Mouse (Mus musculus) forebrain, embryonic 10.5 days (tissue): Measurements from ENCODE around the gene Nr2e3. TPM values are rescaled to one million over a fixed set of nuclear protein-coding genes. Genes with fewer than 3 reads are reported as not detected.
"Not testable (repeated sequence)": the region's sequence is repeated elsewhere in the genome, so short reads cannot be mapped to it uniquely, and the experiment has no call there.

ENCODE experiments used
- DNase-seq: peaks from one replicate; pipeline ENCODE4 v3.0.0-alpha.2; 2017; ENCODE audit warnings: low spot score; ENCODE audit errors: extremely low spot score
- H3K27ac ChIP-seq: fragments of 300-500 bp; sonication (generic); 2 replicates; pipeline ENCODE4 v1.5.1; 2016; ENCODE audit warnings: mild to moderate bottlenecking
- H3K27me3 ChIP-seq: fragments of 300-500 bp; sonication (generic); 2 replicates; pipeline ENCODE4 v1.6.1; 2016; ENCODE audit warnings: mild to moderate bottlenecking; ENCODE audit not compliant: poor library complexity, severe bottlenecking
- H3K36me3 ChIP-seq: fragments of 300-500 bp; sonication (generic); replicated peaks from 2 replicates; pipeline ENCODE4 v1.6.1; 2016; ENCODE audit warnings: mild to moderate bottlenecking, moderate library complexity
- H3K4me1 ChIP-seq: fragments of 300-500 bp; sonication (generic); 2 replicates; pipeline ENCODE4 v1.6.1; 2016
- H3K4me3 ChIP-seq: fragments of 300-500 bp; sonication (generic); 2 replicates; pipeline ENCODE4 v1.5.1; 2016; ENCODE audit warnings: mild to moderate bottlenecking, moderate library complexity
- H3K9me3 ChIP-seq: fragments of 300-500 bp; sonication (generic); 2 replicates; pipeline ENCODE4 v1.6.1; 2016; ENCODE audit warnings: mild to moderate bottlenecking, moderate library complexity
- WGBS: fragments of 180-500 bp; shearing (Covaris S2); methylation state at CpG from one replicate; pipeline ENCODE4 v1.1.7; 2016; 5-methylcytosine and 5-hydroxymethylcytosine counted together
- polyA plus RNA-seq: library from polyadenylated mRNA; unstranded; fragments of >200 nt; fragmentation: Nextera tagmentation; extraction: Ambion mirVana; gene quantifications from 2 replicates; pipeline ENCODE4 v1.2.1, GENCODE M21; 2016

The Nr2e3 gene
- polyA plus RNA-seq, 1 experiment from 2014 or later, result not detected

- 83% methylated on average over 8 of the region's 8 CpGs for WGBS
- no peak overlapping the region for H3K4me3 ChIP-seq
Measured at GRCm38 (mm10) chr9:59948226-59948625, 12.2 kb downstream of the Nr2e3 start.

GRCm38 (mm10) chr9:59947271-59947670 is 13.2 kb downstream of the Nr2e3 start:
- 90% methylated on average over 8 of the region's 8 CpGs for whole genome bisulfite sequencing
- H3K27me3 ChIP-seq, result no peaks in the 10 kb centered on the region
- H3K27ac ChIP-seq, result no peak overlapping the region
- H3K9me3 ChIP-seq, result no peaks in the 10 kb centered on the region
- no peak for DNase-seq
- H3K4me1 ChIP-seq, result no peaks in the 10 kb centered on the region
- H3K36me3 ChIP-seq, result no peaks in the 10 kb centered on the region
- H3K4me3 ChIP-seq, result no peak overlapping the region

More at GRCm38 (mm10) chr9:59948226-59948625, 12.2 kb downstream of the Nr2e3 start:
- no peak overlapping the region for H3K27ac ChIP-seq
- H3K27me3 ChIP-seq, result no peaks in the 10 kb centered on the region
- no peaks in the 10 kb centered on the region for H3K36me3 ChIP-seq
- no peaks in the 10 kb centered on the region for H3K9me3 ChIP-seq
- DNase-seq, result no peak
- H3K4me1 ChIP-seq, result peaks cover 8% of the 10 kb centered on the region

- Histone ChIP-seq H3K27me3 (no peaks in the 10 kb centered on the region), H3K4me3 (no peak overlapping the region), H3K36me3 (no peaks in the 10 kb centered on the region), H3K9me3 (no peaks in the 10 kb centered on the region), H3K4me1 (0 out of 2 replicates have a peak, but pooled peaks cover 6% of the 10 kb centered on the region), H3K27ac (no peak overlapping the region)
- no peak for DNase-seq
- 76% methylated on average over 3 of the region's 3 CpGs for WGBS
Measured at GRCm38 (mm10) chr9:59945241-59945640, 15.2 kb downstream of the Nr2e3 start.

GRCm38 (mm10) chr9:59943826-59944225 is 16.6 kb downstream of the Nr2e3 start:
- no peak for DNase-seq
- Histone ChIP-seq H3K27me3 (no peaks in the 10 kb centered on the region), H3K36me3 (no peaks in the 10 kb centered on the region), H3K9me3 (no peaks in the 10 kb centered on the region), H3K4me3 (no peak overlapping the region), H3K27ac (no peak overlapping the region), H3K4me1 (0 out of 2 replicates have a peak, but pooled peaks cover 7% of the 10 kb centered on the region)
- 88% methylated on average over 6 of the region's 6 CpGs for WGBS

- Histone ChIP-seq H3K36me3 (no peaks in the 10 kb centered on the region), H3K4me1 (0 out of 2 replicates have a peak, but pooled peaks cover 7% of the 10 kb centered on the region), H3K4me3 (no peak overlapping the region), H3K27ac (no peak overlapping the region), H3K9me3 (no peaks in the 10 kb centered on the region), H3K27me3 (no peaks in the 10 kb centered on the region)
- DNase-seq, result no peak
- WGBS, result 76% methylated on average over 5 of the region's 5 CpGs
Measured at GRCm38 (mm10) chr9:59942501-59943085, 17.9 kb downstream of the Nr2e3 start.

- no peak overlapping the region for H3K27ac ChIP-seq
- H3K4me1 ChIP-seq, result 0 out of 2 replicates have a peak, but pooled peaks cover 7% of the 10 kb centered on the region
- H3K9me3 ChIP-seq, result no peaks in the 10 kb centered on the region
- 87% methylated on average over 9 of the region's 9 CpGs for WGBS
- no peak for DNase-seq
- H3K36me3 ChIP-seq, result no peaks in the 10 kb centered on the region
- no peak overlapping the region for H3K4me3 ChIP-seq
- H3K27me3 ChIP-seq, result no peaks in the 10 kb centered on the region
Measured at GRCm38 (mm10) chr9:59941885-59942350, 18.5 kb downstream of the Nr2e3 start.

GRCm38 (mm10) chr9:59940913-59941884 is 19.3 kb downstream of the Nr2e3 start:
- H3K4me3 ChIP-seq, result no peak overlapping the region
- no peaks in the 10 kb centered on the region for H3K9me3 ChIP-seq
- 75% methylated on average over 12 of the region's 12 CpGs for whole genome bisulfite sequencing
- DNase-seq, result no peak
- H3K4me1 ChIP-seq, result 0 out of 2 replicates have a peak, but pooled peaks cover 7% of the 10 kb centered on the region
- H3K27me3 ChIP-seq, result no peaks in the 10 kb centered on the region
- no peak overlapping the region for H3K27ac ChIP-seq
- no peaks in the 10 kb centered on the region for H3K36me3 ChIP-seq

- Histone ChIP-seq H3K4me3 (no peak overlapping the region), H3K4me1 (0 out of 2 replicates have a peak, but pooled peaks cover 7% of the 10 kb centered on the region), H3K36me3 (no peaks in the 10 kb centered on the region), H3K27me3 (no peaks in the 10 kb centered on the region), H3K27ac (no peak overlapping the region), H3K9me3 (no peaks in the 10 kb centered on the region)
- WGBS, result 71% methylated on average over 2 of the region's 2 CpGs
- DNase-seq, result no peak
Measured at GRCm38 (mm10) chr9:59939691-59940090, 20.8 kb downstream of the Nr2e3 start.

- H3K4me1 ChIP-seq, result 0 out of 2 replicates have a peak, but pooled peaks cover 7% of the 10 kb centered on the region
- H3K36me3 ChIP-seq, result no peaks in the 10 kb centered on the region
- no peaks in the 10 kb centered on the region for H3K9me3 ChIP-seq
- H3K27me3 ChIP-seq, result no peaks in the 10 kb centered on the region
- no peak for DNase-seq
- H3K4me3 ChIP-seq, result no peak overlapping the region
- H3K27ac ChIP-seq, result no peak overlapping the region
- WGBS, result 91% methylated on average over 8 of the region's 8 CpGs
Measured at GRCm38 (mm10) chr9:59938529-59938928, 21.9 kb downstream of the Nr2e3 start.

- not testable (repeated sequence) for H3K4me1 ChIP-seq, H3K27me3 ChIP-seq, H3K9me3 ChIP-seq, DNase-seq, H3K4me3 ChIP-seq, H3K36me3 ChIP-seq, H3K27ac ChIP-seq
- WGBS, result 83% methylated on average over 8 of the region's 8 CpGs
Measured at GRCm38 (mm10) chr9:59935866-59936265, 24.6 kb downstream of the Nr2e3 start.

GRCm38 (mm10) chr9:59930248-59930647 is 30.2 kb downstream of the Nr2e3 start:
- Histone ChIP-seq H3K4me3 (no peak overlapping the region), H3K27me3 (no peaks in the 10 kb centered on the region), H3K27ac (no peak overlapping the region), H3K4me1 (no peaks in the 10 kb centered on the region), H3K9me3 (0 out of 2 replicates have a peak, but pooled peaks cover 2% of the 10 kb centered on the region), H3K36me3 (peaks cover 5% of the 10 kb centered on the region; the same call in 1 of the 2 replicates)
- DNase-seq, result no peak
- 84% methylated on average over 3 of the region's 3 CpGs for WGBS

GRCm38 (mm10) chr9:59914761-59915160 is 45.7 kb downstream of the Nr2e3 start:
- H3K4me3 ChIP-seq, result no peak overlapping the region
- no peaks in the 10 kb centered on the region for H3K27me3 ChIP-seq
- no peak for DNase-seq
- H3K4me1 ChIP-seq, result no peaks in the 10 kb centered on the region
- H3K36me3 ChIP-seq, result peaks cover 16% of the 10 kb centered on the region
- no peaks in the 10 kb centered on the region for H3K9me3 ChIP-seq
- WGBS, result 98% methylated on average over 1 of the region's 1 CpGs
- no peak overlapping the region for H3K27ac ChIP-seq

- no peak overlapping the region for H3K27ac ChIP-seq
- no peak for DNase-seq
- WGBS, result 75% methylated on average over 1 of the region's 1 CpGs
- H3K27me3 ChIP-seq, result no peaks in the 10 kb centered on the region
- H3K4me1 ChIP-seq, result no peaks in the 10 kb centered on the region
- no peak overlapping the region for H3K4me3 ChIP-seq
- peaks cover 12% of the 10 kb centered on the region; the same call in 1 of the 2 replicates for H3K36me3 ChIP-seq
- H3K9me3 ChIP-seq, result no peaks in the 10 kb centered on the region
Measured at GRCm38 (mm10) chr9:59903382-59903781, 57.1 kb downstream of the Nr2e3 start.
